Mouse (Mus musculus) embryonic facial prominence, embryonic 11.5 days (tissue): Measurements from ENCODE around the gene Sgk2. TPM values are rescaled to one million over a fixed set of nuclear protein-coding genes. Genes with fewer than 3 reads are reported as not detected.
A peak's percentile ranks its signal among the peaks of the same experiment; 100 is the strongest.

Experiments
- ATAC-seq: fragments of 200-750 bp; cut with Nextera tagmentation; replicated peaks from 2 replicates; pipeline ENCODE4 v1.8.0; 2017; ENCODE audit warnings: low read depth; ENCODE audit not compliant: insufficient number of reproducible peaks, low FRiP score, low TSS enrichment
- DNase-seq: peaks from one replicate; pipeline ENCODE4 v3.0.0-alpha.2; 2015; ENCODE audit warnings: low spot score
- H3K27ac ChIP-seq: fragments of 300-500 bp; sonication (generic); replicated peaks from 2 replicates; pipeline ENCODE4 v1.5.1; 2014; ENCODE audit warnings: mild to moderate bottlenecking, low read depth, low read length, control low read depth
- H3K27me3 ChIP-seq: fragments of 300-500 bp; sonication (generic); 2 replicates; pipeline ENCODE4 v1.6.1; 2014; ENCODE audit warnings: mild to moderate bottlenecking, low read length, moderate library complexity, mixed read lengths; ENCODE audit not compliant: control insufficient read depth, insufficient read depth
- H3K36me3 ChIP-seq: fragments of 300-500 bp; sonication (generic); replicated peaks from 2 replicates; pipeline ENCODE4 v1.6.1; 2014; ENCODE audit warnings: low read depth, mild to moderate bottlenecking, low read length, moderate library complexity, mixed read lengths; ENCODE audit not compliant: control insufficient read depth, insufficient read depth
- H3K4me1 ChIP-seq: fragments of 300-500 bp; sonication (generic); 2 replicates; pipeline ENCODE4 v1.6.1; 2014; ENCODE audit warnings: low read length, mixed read lengths; ENCODE audit not compliant: control insufficient read depth, insufficient read depth
- H3K4me2 ChIP-seq: fragments of 300-500 bp; sonication (generic); 2 replicates; pipeline ENCODE4 v1.6.1; 2014; ENCODE audit warnings: low read depth, mild to moderate bottlenecking, control low read depth, low read length, moderate library complexity
- H3K4me3 ChIP-seq: fragments of 300-500 bp; sonication (generic); 2 replicates; pipeline ENCODE4 v1.5.1; 2014; ENCODE audit warnings: low read depth, low read length, control low read depth
- H3K9ac ChIP-seq: fragments of 300-500 bp; sonication (generic); replicated peaks from 2 replicates; pipeline ENCODE4 v1.6.1; 2014; ENCODE audit warnings: mild to moderate bottlenecking, control low read depth, low read length
- H3K9me3 ChIP-seq: fragments of 300-500 bp; sonication (generic); replicated peaks from 2 replicates; pipeline ENCODE4 v1.6.1; 2016; ENCODE audit warnings: mild to moderate bottlenecking, low read length, inconsistent platforms, mixed read lengths; ENCODE audit not compliant: control insufficient read depth
- WGBS: fragments of 180-500 bp; shearing (Covaris S2); extraction: QIAGEN DNeasy Blood & Tissue Kit; methylation state at CpG from one replicate; pipeline ENCODE4 v1.1.7; 2014; 5-methylcytosine and 5-hydroxymethylcytosine counted together
- polyA plus RNA-seq: library from polyadenylated mRNA; unstranded; fragments of >200 nt; fragmentation: Nextera tagmentation; extraction: Ambion mirVana; gene quantifications from 2 replicates; pipeline ENCODE4 v1.2.1, GENCODE M21; 2014

Gene Sgk2
- polyA plus RNA-seq, 1 experiment from 2014 or later = not detected

GRCm38 (mm10) chr2:163031289-163031688 lies 44.2 kb downstream of the Sgk2 start:
- WGBS = 91% methylated on average over 5 of the region's 5 CpGs
- Histone ChIP-seq H3K4me3 (no peak overlapping the region), H3K9ac (no peak overlapping the region), H3K9me3 (no peaks in the 10 kb centered on the region), H3K27me3 (no peaks in the 10 kb centered on the region), H3K27ac (no peak overlapping the region), H3K36me3 (no peaks in the 10 kb centered on the region; the same call in 1 of the 2 replicates), H3K4me1 (no peaks in the 10 kb centered on the region), H3K4me2 (no peak overlapping the region)
- DNase-seq (no peak), ATAC-seq (no peak)

DNA sequence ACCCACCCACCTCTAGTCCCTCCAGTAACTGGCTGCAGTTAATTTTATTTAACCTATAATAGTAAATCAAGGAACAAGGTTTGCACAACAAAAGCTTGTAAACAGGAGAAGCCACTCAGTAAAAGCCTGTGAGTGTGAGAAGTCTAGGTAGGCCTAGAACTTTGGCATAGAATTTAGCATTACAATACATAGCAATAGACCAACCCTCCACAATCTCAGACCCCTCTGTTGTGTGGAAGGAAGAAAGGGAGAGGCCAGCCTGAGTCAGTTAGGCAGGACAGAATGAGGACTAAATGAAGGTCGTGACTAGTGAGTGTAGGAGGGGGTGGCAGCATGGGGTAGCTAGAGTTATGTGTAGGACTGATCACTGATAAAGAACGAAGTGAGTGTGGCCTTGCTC lies 44.6 kb downstream of the Sgk2 start:
- Histone ChIP-seq H3K36me3 (no peaks in the 10 kb centered on the region; the same call in 1 of the 2 replicates), H3K27ac (no peak overlapping the region)
- 80% methylated on average over 2 of the region's 2 CpGs for WGBS

GRCm38 (mm10) chr2:163032622-163033021 lies 45.5 kb downstream of the Sgk2 start:
- peak; percentile 18 for DNase-seq
- Histone ChIP-seq H3K4me2 (no peak overlapping the region), H3K9me3 (no peaks in the 10 kb centered on the region), H3K27me3 (no peaks in the 10 kb centered on the region), H3K27ac (no peak overlapping the region), H3K36me3 (no peaks in the 10 kb centered on the region; the same call in none of the 2 replicates), H3K9ac (no peak overlapping the region), H3K4me3 (no peak overlapping the region), H3K4me1 (no peaks in the 10 kb centered on the region)
- 34% methylated on average over 4 of the region's 4 CpGs for WGBS
- no peak for ATAC-seq

More for the DNA sequence above, 44.6 kb downstream of the Sgk2 start:
- Histone ChIP-seq H3K9ac (no peak overlapping the region), H3K4me1 (no peaks in the 10 kb centered on the region), H3K27me3 (no peaks in the 10 kb centered on the region), H3K4me2 (no peak overlapping the region), H3K9me3 (no peaks in the 10 kb centered on the region), H3K4me3 (no peak overlapping the region)
- DNase-seq = no peak
- no peak for ATAC-seq

DNA sequence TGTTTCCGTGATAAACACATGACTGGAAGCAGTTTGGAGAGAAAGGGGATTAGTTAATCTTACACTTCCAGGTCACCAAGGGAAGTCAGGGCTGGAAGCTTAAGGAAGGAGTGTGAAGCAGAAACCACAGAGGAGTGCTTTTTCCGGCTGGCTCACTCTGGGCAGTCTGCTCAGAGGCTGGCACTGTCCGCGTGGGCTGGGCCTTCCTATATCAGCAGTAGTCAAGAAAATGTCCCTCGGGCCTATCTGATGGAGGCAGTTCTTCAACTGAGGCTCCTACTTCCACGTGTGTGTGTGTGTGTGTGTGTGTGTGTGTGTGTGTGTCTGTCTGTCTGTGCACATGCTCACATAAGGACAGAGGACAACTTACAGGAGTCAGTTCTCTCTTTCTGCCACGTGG lies 52.8 kb downstream of the Sgk2 start:
- Histone ChIP-seq H3K4me2 (no peak overlapping the region), H3K27ac (no peak overlapping the region), H3K9me3 (no peaks in the 10 kb centered on the region), H3K9ac (no peak overlapping the region), H3K4me3 (no peak overlapping the region), H3K36me3 (peaks cover 2% of the 10 kb centered on the region), H3K4me1 (no peaks in the 10 kb centered on the region), H3K27me3 (no peaks in the 10 kb centered on the region)
- ATAC-seq (no peak), DNase-seq (no peak)
- WGBS = 87% methylated on average over 7 of the region's 7 CpGs

DNA sequence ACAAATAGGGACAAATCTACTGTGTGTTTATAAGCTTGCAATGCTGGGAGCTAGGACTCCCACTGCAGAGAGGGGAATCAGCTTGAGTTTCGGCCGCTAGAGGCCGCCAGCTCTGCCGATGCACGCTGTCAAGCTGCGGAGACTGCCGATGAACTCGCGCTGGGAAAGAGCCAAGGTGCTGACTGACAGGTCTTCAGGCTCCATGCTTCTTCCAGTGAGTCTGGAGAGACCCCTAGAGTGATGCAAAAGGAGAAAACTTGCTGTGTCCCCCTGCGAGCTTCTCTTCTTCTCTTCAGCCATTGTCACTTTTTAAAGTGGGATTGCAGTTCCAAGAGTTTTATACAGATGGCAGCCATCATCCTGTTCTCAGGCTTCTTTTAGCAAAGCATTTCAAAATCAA lies 61.0 kb downstream of the Sgk2 start:
- Histone ChIP-seq H3K27ac (no peak overlapping the region), H3K4me3 (no peak overlapping the region), H3K4me1 (no peaks in the 10 kb centered on the region), H3K36me3 (no peaks in the 10 kb centered on the region; the same call in 1 of the 2 replicates), H3K9ac (no peak overlapping the region), H3K27me3 (no peaks in the 10 kb centered on the region), H3K4me2 (no peak overlapping the region), H3K9me3 (no peaks in the 10 kb centered on the region)
- DNase-seq (peak; percentile 83), ATAC-seq (no peak)
- WGBS = 4% methylated on average over 10 of the region's 10 CpGs

- Histone ChIP-seq H3K9me3 (no peaks in the 10 kb centered on the region), H3K27ac (no peak overlapping the region), H3K4me2 (no peak overlapping the region), H3K4me1 (no peaks in the 10 kb centered on the region), H3K36me3 (no peaks in the 10 kb centered on the region; the same call in 1 of the 2 replicates), H3K4me3 (no peak overlapping the region), H3K27me3 (no peaks in the 10 kb centered on the region), H3K9ac (no peak overlapping the region)
- DNase-seq (no peak), ATAC-seq (no peak)
- WGBS = 87% methylated on average over 2 of the region's 2 CpGs
Measured at GRCm38 (mm10) chr2:163049116-163049515, 62.0 kb downstream of the Sgk2 start.

DNA sequence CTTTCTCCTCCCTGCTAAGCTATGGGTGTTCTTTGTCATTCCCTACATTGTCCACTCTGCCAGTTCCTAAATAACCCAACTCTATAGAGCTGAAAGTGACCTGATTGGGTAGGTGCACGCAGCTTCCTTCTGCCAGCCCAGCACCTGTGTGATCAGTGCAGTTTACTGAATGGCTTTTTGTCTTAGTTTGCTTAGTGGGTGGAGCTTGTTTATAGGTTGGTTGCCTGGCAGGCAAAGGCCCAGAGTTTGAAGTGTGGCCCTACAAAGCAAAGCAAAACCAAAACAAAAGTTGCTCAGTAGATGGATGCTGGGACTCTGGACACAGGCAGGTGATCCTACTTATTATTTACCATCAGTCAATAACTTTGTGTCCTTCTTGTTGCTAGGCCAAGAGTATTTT lies 64.6 kb downstream of the Sgk2 start:
- no peaks in the 10 kb centered on the region for H3K9me3 ChIP-seq
- H3K36me3 ChIP-seq = no peaks in the 10 kb centered on the region; the same call in 1 of the 2 replicates
- H3K4me3 ChIP-seq = no peak overlapping the region
- no peak overlapping the region for H3K9ac ChIP-seq
- 71% methylated on average over 1 of the region's 1 CpGs for WGBS
- H3K4me2 ChIP-seq = no peak overlapping the region
- no peaks in the 10 kb centered on the region; the same call in 1 of the 2 replicates for H3K27me3 ChIP-seq
- no peaks in the 10 kb centered on the region; the same call in 1 of the 2 replicates for H3K4me1 ChIP-seq
- no peak overlapping the region for H3K27ac ChIP-seq
- ATAC-seq (no peak), DNase-seq (no peak)

GRCm38 (mm10) chr2:163052101-163052500 lies 65.0 kb downstream of the Sgk2 start:
- no peak for DNase-seq
- 25% methylated on average over 4 of the region's 4 CpGs for WGBS

More at GRCm38 (mm10) chr2:163052101-163052500, 65.0 kb downstream of the Sgk2 start:
- Histone ChIP-seq H3K9ac (no peak overlapping the region), H3K36me3 (no peaks in the 10 kb centered on the region; the same call in 1 of the 2 replicates), H3K9me3 (no peaks in the 10 kb centered on the region), H3K4me3 (no peak overlapping the region), H3K27ac (no peak overlapping the region), H3K4me1 (no peaks in the 10 kb centered on the region; the same call in 1 of the 2 replicates), H3K4me2 (no peak overlapping the region), H3K27me3 (no peaks in the 10 kb centered on the region; the same call in 1 of the 2 replicates)
- no peak for ATAC-seq
